Mouse (Mus musculus): ENCODE measurements around the gene Cmtm5.

DNA sequence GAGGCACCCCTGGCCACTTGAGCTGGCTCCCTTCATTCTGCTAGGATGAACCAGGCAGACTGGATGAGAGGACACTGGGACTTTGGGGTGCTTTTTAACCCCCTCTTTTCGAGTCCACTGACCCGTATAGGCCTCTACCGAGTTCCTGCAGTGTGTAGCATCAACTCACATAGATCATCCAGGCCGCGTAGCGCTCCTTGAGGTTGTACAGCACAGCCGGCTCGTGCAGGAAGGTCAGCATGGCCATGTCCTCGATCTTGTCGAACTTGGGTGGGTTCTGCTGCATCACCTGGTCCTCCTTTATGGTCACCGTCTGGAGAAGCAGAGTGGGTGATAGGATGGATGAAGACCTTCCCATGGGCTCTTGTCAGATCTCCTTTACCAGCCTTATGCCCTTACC, 27.7 kb downstream of the Cmtm5 start:
- TF ChIP-seq CTCF (IDR thresholded peaks at IDR 0.05; ENCODE audit: low read depth, low read length), result no peak
- TF ChIP-seq GATA1 (IDR thresholded peaks at IDR 0.05; ENCODE audit: borderline replicate concordance, low read length), result no peak
- no peak for TF ChIP-seq TAL1 (conservative IDR thresholded peaks at IDR 0.05; ENCODE audit: low read depth, low read length)
- no peak for TF ChIP-seq POLR2AphosphoS5 (IDR thresholded peaks at IDR 0.05; ENCODE audit: insufficient replicate concordance, low read depth, low read length)
- TF ChIP-seq GATA2 (IDR thresholded peaks at IDR 0.05; ENCODE audit: borderline replicate concordance, low read depth, low read length), result no peak
